Mouse (Mus musculus) heart, postnatal 10 days (tissue): ENCODE data around the gene Pde9a. TPM values are rescaled to one million over a fixed set of nuclear protein-coding genes. Genes with fewer than 3 reads are reported as not detected.
A peak's percentile ranks its signal among the peaks of the same experiment; 100 is the strongest.

Source experiments
- DNase-seq, 2 experiments: peaks; one replicate each; pipeline ENCODE4 v3.0.0; 2021
- intact Hi-C: fragments of 180-260 bp; cut with DNase I; formaldehyde crosslinking; loops from one replicate; pipeline ENCODE4 v1.15.1; 2025
- total RNA-seq, 2 experiments: library from RNA; stranded (reverse); gene quantifications; 2 replicates each; pipeline ENCODE4 v1.2.3; 2021

Pde9a gene
- total RNA-seq, 2 experiments from 2014 or later = 6.8 to 9.2 TPM

DNA sequence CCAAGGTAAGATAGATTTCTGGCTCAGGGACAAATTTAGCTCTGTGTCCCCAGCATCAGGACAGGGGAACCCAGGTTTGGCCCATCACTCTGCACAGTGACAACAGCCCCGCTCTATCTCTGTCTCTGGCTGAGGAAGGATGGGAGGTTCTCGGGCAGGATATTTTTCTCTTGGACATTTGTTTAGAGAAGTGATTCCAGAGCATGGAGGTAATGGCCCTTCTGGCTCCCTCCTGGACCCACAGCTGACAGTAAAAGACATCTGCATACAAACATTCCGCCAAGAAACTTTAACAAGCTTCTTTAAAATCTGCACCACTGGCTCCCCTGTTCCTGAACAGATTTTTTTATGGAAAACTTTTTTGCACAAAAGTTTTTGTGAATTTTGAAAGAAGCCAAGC lies 67.5 kb downstream of the Pde9a start:
- intact Hi-C loops = no loop called here
- DNase-seq = peak; percentile 44 to 53

GRCm38 (mm10) chr17:31454056-31454455 lies 68.0 kb downstream of the Pde9a start:
- intact Hi-C loops = no loop called here
- DNase-seq = no peak

GRCm38 (mm10) chr17:31456723-31457567 lies 70.9 kb downstream of the Pde9a start:
- peak; percentile 59 to 63 for DNase-seq
- intact Hi-C loops = no loop called here

DNA sequence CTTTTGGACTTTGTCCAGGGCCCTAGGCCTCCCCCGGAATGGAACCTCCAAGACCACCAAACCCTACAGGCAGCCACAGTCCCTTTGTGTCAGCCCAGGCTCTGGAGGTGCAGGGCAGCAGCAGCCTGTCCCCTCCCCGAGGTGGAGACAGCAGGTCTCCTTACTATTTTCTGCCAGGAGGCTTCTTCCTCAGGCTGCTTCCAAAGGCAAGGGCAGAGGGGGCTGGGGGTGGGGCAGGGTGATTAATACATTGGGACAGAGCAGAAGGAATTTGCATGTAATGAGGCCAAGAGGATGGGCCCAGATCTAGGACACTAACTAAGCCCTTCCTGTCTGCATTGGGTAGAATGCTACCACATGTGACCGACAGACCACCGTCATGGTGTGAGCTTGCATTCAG lies 74.4 kb downstream of the Pde9a start:
- intact Hi-C loops = no loop called here
- DNase-seq = no peak

- DNase-seq = no peak
- intact Hi-C loops = no loop called here
Observed at GRCm38 (mm10) chr17:31462506-31462905, 76.5 kb downstream of the Pde9a start.

DNA sequence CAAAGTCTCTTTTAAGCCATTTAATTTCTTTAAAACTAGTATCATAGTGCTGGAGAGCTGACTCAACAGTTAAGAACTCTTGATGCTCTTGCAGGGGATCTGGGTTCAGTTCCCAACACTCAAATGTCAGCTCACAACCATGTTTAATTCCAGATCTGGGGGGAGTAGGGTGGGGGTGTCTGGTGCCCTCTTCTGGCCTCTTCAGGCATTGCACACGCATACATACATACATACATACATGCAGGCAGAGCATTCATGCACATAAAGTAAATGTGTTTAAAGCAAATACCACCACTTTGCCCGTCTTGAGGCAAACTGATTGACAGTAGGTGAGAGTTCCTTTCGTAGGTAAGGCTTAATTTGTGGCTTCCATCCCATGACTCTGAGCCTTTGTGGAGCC lies 80.8 kb downstream of the Pde9a start:
- intact Hi-C loops = no loop called here
- DNase-seq = no peak

DNA sequence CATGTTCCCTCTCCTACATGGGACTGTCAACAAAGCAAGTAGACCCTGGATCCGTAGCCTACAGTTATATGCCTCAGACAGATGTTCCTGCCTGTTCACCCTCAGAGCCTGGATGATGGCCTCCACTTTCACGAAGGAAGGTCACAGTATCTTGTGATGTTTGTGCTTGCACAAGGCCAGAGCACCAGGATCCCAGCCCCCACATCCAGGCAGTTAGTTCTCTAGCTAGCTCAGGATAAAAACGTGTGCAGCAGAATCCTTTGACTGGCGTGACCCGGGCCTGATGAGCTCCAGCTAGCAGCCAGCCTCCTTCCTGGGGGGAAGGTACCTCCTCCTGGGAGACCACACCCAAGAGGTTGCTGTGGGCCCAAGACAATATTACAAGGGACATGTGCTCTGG lies 82.5 kb downstream of the Pde9a start:
- intact Hi-C loops = no loop called here
- no peak for DNase-seq

DNA sequence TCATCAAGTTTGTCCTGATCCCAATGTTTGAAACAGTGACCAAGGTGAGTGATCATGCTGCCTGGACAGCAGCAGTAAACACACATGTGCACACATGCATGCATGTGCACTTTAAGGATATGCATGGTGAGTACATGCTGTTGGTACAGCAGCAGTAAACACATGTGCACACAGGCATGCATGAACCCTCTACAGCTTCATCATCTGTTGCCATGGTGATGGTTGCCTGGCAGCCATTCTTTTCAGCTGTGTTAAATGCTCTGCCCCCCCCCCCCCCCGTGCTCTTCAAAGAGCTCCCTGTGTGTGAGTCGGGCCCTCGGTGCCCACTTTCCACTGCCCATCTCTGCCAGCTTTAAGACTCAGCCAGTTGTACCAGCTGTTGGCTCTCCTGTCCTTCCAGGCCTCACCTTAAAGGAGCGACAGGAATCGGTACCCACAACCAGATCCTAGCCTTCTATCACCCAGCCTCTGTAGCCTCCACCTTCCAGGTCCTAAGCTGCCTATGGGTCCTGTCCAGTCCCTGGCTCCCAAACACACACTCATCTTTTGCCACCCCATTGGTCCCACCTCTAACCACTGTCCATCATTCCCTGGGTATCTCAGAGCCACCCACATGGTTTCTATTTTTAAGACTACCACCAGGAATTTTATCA lies 84.9 kb downstream of the Pde9a start:
- DNase-seq = no peak
- intact Hi-C loops = no loop called here

- DNase-seq = no peak
- intact Hi-C loops = no loop called here
Observed at GRCm38 (mm10) chr17:31474388-31474787, 88.4 kb downstream of the Pde9a start.

- no peak for DNase-seq
- intact Hi-C loops = no loop called here
Observed at GRCm38 (mm10) chr17:31478606-31479005, 92.6 kb downstream of the Pde9a start.

GRCm38 (mm10) chr17:31479108-31479844 lies 93.3 kb downstream of the Pde9a start:
- intact Hi-C loops = no loop called here
- no peak for DNase-seq

GRCm38 (mm10) chr17:31486616-31487198 lies 100.7 kb downstream of the Pde9a start:
- intact Hi-C loops = no loop called here
- DNase-seq = no peak

DNA sequence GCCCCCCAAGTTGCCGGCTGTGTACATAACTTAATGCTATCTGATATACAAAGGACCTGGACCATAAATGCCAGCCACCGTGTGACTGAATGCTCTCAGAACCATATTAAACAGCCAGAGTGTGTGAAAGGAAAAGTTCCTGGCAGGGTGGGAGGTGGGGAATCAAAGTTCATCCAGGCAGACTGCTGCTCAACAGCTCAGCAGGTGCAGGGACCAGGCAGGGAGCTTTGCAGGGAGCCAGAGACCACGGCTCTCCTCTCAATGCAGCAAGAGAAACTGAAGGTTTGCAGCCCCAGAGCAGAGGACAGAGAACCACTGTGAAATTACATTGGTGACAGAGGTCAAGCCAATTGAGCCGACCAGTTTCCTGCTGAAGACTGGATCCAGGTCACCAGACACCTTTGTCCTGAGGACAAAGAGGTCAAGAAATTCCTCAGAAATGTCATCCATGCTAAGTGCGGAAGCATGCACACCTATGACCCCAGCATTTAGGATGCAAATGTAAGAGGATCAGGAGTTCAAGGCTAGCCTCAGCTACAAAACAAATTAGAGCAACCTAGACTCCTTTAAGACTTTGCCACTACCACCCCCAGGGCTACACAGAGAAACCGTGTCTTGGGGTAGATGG lies 101.5 kb downstream of the Pde9a start:
- intact Hi-C loops = no loop called here
- DNase-seq = no peak

DNA sequence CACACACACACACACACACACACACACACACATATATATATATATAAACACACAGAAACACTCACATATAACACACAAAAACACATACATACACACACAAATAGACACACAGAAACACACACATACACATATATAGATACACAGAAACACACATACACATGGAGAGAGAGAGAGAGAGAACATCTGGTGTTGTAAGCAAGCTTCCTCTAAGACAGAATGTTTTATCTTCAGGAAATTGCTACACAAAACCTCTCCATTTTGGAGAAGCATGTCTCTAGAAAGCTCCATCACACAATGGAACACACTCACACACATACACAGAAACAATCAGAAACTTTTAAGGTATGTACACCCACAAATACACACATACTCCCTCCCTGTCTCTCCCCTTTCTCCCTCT lies 105.3 kb downstream of the Pde9a start:
- DNase-seq = no peak
- intact Hi-C loops = loop anchor here (5.0 to 10.0 kb wide), 3 partner anchors 44 to 367 kb away; partner anchors contain the start of gene Tff3

- DNase-seq = peak; percentile 81 to 89
- intact Hi-C loops = loop anchor here (1.0 to 10.0 kb wide), 5 partner anchors 45 to 368 kb away; partner anchors contain the start of gene Tff3
Observed at GRCm38 (mm10) chr17:31492416-31492815, 106.4 kb downstream of the Pde9a start.

- DNase-seq = no peak
- intact Hi-C loops = loop anchor here (5.0 to 10.0 kb wide), 3 partner anchors 48 to 370 kb away; partner anchors contain the start of gene Tff3
Observed at GRCm38 (mm10) chr17:31494989-31495388, 109.0 kb downstream of the Pde9a start.

DNA sequence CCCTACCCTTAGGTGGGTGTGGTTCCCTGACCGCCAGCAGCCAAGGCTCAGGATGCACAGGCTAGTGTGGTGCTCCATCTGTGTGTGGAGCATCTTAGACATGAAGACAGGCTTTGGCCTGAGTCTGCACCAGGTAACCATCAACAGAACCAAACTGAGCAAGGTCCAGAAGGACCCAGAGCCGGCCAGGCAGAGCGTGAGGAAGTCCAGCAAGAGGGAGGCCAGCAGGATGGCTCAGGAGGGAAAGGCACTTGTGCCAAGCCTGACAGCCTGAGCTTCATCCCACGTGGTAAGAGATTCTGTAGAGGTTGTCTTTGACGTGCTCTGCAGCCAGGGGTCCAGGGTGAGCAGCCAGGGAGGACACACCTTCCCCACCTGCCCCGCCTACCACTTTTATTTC lies 111.7 kb downstream of the Pde9a start:
- intact Hi-C loops = loop anchor here (10.0 kb wide), 1 partner anchor 373 kb away; the partner anchor contains the start of gene Tff3
- DNase-seq = no peak

GRCm38 (mm10) chr17:31499725-31500124 lies 113.7 kb downstream of the Pde9a start:
- DNase-seq = no peak
- intact Hi-C loops = loop anchor here (10.0 kb wide), 1 partner anchor 375 kb away; the partner anchor contains the start of gene Tff3

GRCm38 (mm10) chr17:31500416-31500815 lies 114.4 kb downstream of the Pde9a start:
- intact Hi-C loops = no loop called here
- DNase-seq = no peak

GRCm38 (mm10) chr17:31500908-31501307 lies 114.9 kb downstream of the Pde9a start:
- intact Hi-C loops = no loop called here
- DNase-seq = no peak
